Mouse (Mus musculus) bone marrow macrophage, adult 2 months (primary cell): Measurements from ENCODE around the gene Lig3.

Experiments used
- CTCF ChIP-seq: IDR thresholded peaks from 2 replicates; pipeline ENCODE4 v1.5.1; 2012; ENCODE audit warnings: low read depth, mild to moderate bottlenecking, low read length, moderate library complexity
- POLR2A ChIP-seq: IDR thresholded peaks from 2 replicates; pipeline ENCODE4 v1.6.1; 2012; ENCODE audit warnings: mild to moderate bottlenecking, low read depth, low read length, borderline replicate concordance

DNA sequence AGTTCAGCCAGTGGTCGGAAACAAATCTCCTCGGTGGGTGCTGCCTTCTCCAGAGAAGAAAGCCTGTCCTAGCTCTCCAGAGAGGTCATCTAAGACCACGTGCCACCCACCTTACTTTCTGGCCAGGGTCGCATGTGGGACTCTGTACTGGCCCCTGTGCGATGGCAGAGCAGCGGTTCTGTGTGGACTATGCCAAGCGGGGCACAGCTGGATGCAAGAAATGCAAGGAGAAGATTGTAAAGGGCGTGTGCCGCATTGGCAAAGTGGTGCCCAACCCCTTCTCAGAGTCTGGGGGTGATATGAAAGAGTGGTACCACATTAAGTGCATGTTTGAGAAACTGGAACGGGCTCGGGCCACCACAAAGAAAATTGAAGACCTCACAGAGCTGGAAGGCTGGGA is 2.5 kb downstream of the Lig3 start:
- TF ChIP-seq POLR2A (no peak), CTCF (no peak)
